Mouse (Mus musculus) CH12.LX (cell line): ENCODE results near the gene Serf1.

Experiments used
- BHLHE40 ChIP-seq: IDR thresholded peaks from 2 replicates; pipeline ENCODE4 v1.6.1; 2011; ENCODE audit warnings: mild to moderate bottlenecking, low read depth, low read length, improper control_type of control experiment
- CTCF ChIP-seq, 2 experiments: IDR thresholded peaks in 1 of 2; conservative IDR thresholded peaks in 1 of 2; 2 replicates each; pipeline ENCODE4 v1.5.1; 2011 to 2012; ENCODE audit warnings: low read depth in 2 of 2, low read length in 2 of 2, improper control_type of control experiment in 1 of 2, inconsistent platforms in 1 of 2, mild to moderate bottlenecking in 1 of 2, moderate library complexity in 1 of 2
- GABPA ChIP-seq: IDR thresholded peaks from 2 replicates; pipeline ENCODE4 v1.6.1; 2012; ENCODE audit warnings: low read depth, low read length, improper control_type of control experiment, inconsistent platforms; ENCODE audit not compliant: insufficient replicate concordance
- HCFC1 ChIP-seq: IDR thresholded peaks from 2 replicates; pipeline ENCODE4 v1.6.1; 2012; ENCODE audit warnings: low read depth, mild to moderate bottlenecking, inconsistent platforms, low read length, improper control_type of control experiment
- MAX ChIP-seq: IDR thresholded peaks from 2 replicates; pipeline ENCODE4 v1.6.1; 2011; ENCODE audit warnings: low read length, improper control_type of control experiment
- POLR2A ChIP-seq: IDR thresholded peaks from 2 replicates; pipeline ENCODE4 v1.6.1; 2011; ENCODE audit warnings: low read depth, mild to moderate bottlenecking, improper control_type of control experiment, low read length
- TBP ChIP-seq: conservative IDR thresholded peaks from 2 replicates; pipeline ENCODE4 v1.6.1; 2011; ENCODE audit warnings: low read depth, low read length, improper control_type of control experiment
- TCF12 ChIP-seq: IDR thresholded peaks from 2 replicates; pipeline ENCODE4 v1.6.1; 2014; ENCODE audit warnings: low read depth, mild to moderate bottlenecking, inconsistent platforms, low read length, improper control_type of control experiment
- UBTF ChIP-seq: IDR thresholded peaks from 2 replicates; pipeline ENCODE4 v1.6.1; 2012; ENCODE audit warnings: low read depth, mild to moderate bottlenecking, inconsistent platforms, low read length, improper control_type of control experiment, moderate library complexity
- ZC3H11A ChIP-seq: IDR thresholded peaks from 2 replicates; pipeline ENCODE4 v1.6.1; 2012; ENCODE audit warnings: low read depth, mild to moderate bottlenecking, inconsistent platforms, low read length, improper control_type of control experiment
- ZNF384 ChIP-seq: IDR thresholded peaks from 2 replicates; pipeline ENCODE4 v1.6.1; 2012; ENCODE audit warnings: low read depth, low read length, improper control_type of control experiment, inconsistent platforms

DNA sequence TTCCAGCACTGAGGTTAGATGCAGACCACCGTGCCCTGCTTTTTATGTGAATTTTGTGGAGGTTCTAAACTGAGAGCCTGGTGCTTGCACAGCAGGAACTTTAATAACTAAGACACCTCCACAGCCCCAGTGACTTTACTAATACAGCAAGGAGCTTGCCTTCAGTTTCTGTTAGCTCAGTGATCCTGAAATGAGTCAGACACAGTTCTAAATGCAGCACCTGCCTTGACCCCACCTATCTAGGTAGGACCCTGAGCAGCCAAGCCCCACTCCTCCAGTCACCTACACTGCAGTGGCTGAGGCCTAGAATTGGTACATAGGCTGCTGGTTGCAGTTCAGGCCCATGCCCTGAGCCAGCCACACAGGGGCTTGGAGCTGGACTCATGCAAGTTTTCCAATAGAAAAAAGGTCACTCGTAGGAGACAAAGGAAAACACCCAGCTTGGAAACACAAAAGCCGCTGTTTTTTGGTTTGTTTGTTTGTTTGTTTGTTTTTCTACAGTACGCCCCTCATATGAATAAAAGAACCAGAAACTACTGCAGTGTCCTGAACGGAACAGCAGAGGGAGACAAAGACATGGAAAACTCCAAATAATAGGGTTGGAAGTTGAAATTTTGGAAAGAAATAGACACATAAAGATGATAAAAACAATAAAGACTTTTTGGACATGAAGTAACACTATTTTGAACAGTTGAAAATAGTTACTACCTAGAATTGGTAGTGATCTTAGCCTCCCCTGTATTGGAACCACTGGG lies 4.6 kb downstream of the Serf1 start:
- TF ChIP-seq ZNF384 (no peak), CTCF (conservative IDR thresholded peaks at IDR 0.05 in 1 of 2, IDR thresholded peaks at IDR 0.05 in 1 of 2; ENCODE audit: low read depth in 2 of 2, low read length in 2 of 2) (peak; percentile 42 to 70), UBTF (no peak), MAX (no peak), HCFC1 (no peak; the same call in 1 of the 2 replicates), ZC3H11A (no peak), POLR2A (no peak), TCF12 (no peak), TBP (no peak), GABPA (no peak), BHLHE40 (0 out of 2 replicates have a peak, but pooled peaks have one; percentile 10)
